Mouse (Mus musculus) thymus, postnatal 10 days (tissue): ENCODE data around the gene Ninl.

Experiments used
- DNase-seq, 2 experiments: peaks; one replicate each; pipeline ENCODE4 v3.0.0; 2021; ENCODE audit warnings: low spot score in 2 of 2

Gene Ninl

DNA sequence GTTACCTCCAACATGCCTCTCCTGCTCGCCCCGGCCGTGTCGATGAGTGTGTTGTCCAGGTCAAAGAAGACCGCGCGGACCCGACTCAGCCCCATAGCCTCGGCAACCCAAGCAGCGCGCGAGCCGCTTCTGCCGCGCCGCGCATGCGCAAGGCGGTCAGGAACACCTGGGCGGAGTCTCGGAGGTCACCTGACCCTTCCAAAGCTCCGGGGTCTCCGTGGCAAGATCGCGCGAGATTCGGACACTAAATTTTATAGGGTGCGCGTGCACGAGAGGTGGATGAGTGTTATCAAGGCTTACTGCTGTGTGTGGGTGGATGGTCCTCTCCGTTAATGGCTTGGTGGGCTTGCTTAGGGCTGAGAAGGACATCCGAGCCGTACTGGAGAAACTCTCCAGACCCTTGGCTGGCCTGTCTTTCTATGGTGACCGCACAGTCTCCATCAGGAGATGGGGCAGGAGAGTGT is at the start of gene Ninl, which contains the start of gene Nanp:
Gene Ninl (minus strand): TSS at position 151 of the 464 bp plus-strand sequence.
Gene Nanp (minus strand): TSS at position 167 of the 464 bp plus-strand sequence.
- DNase-seq: peak; percentile 90 to 92

DNA sequence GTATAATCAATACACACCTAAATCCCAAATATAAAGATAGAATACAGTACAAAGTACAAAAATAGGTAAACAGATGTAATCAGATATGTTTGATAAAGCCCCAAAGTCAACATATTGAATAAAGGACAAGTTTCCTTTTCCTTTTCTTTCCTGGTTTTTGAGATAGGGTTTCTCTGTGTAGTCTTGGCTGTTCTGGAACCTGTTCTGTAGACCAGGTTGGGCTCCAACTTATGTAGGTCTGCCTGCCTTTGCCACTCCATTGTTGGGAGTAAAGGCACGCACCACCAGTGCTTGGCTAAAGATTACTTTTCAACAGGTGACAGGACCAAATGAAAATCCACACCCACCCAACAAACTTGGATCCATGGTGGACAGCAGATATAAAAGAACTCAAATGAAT is 17.5 kb upstream of the Ninl start:
- no peak for DNase-seq

DNA sequence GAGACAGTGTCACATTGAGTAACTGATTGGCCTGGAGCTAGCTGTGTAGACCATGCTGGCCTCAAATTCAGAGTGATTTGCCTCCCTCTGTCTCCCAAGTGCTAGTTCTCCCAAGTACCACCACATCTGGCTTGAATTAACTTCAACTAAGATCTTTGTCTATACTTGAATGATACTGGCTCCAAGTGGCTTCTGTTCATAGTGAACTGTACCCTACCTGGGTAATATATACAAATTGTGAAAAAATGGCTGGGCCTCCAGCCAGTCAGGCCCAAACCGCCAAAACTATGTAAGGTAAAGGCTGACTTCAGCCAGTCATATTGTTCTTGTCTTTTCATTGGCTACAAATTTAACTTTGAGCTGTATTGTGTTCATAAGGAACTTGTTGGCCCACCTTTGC is 1.2 kb upstream of the Ninl start:
- DNase-seq: no peak

DNA sequence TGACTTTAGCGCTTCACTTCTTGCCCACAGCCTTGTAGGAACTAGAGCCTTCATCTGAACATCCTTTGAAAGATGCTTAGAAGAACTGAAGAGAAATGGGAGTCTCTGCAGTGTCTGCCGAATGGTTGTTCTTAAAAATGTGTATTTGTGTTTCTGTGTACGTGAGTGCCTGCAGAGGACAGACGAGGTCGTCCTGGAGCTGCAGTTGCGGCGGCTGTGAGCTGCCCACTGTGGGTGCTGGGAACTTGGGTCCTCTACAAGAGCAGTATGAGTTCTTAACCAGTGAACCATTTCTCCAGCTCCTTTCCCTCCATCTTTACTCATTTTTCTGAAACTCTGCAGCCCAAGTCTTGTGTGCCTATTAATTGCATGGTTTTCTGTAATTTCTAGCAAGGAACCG is 544 bp upstream of the Ninl start:
- no peak for DNase-seq

DNA sequence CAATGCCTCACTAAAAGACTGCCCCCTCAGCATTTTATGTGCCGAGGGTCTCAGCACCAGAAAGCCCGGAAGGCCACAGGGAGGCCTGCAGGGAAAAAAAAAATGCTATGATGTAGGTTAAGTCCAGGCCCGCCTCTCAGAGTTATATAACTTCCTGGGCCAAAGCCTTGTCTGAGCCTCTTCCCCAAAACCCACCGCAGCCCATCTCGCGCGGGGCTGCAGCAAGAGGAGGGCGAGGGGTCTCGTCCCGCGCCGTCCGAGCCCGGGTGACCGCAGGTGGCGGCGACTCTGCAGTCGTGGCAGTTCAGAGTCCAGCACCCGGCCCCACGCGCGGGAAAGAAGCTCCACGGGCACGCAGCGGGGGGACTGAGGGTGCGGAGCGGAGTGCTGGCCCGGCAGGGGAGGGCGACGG is 365 bp downstream of the Ninl start:
- no peak for DNase-seq

DNA sequence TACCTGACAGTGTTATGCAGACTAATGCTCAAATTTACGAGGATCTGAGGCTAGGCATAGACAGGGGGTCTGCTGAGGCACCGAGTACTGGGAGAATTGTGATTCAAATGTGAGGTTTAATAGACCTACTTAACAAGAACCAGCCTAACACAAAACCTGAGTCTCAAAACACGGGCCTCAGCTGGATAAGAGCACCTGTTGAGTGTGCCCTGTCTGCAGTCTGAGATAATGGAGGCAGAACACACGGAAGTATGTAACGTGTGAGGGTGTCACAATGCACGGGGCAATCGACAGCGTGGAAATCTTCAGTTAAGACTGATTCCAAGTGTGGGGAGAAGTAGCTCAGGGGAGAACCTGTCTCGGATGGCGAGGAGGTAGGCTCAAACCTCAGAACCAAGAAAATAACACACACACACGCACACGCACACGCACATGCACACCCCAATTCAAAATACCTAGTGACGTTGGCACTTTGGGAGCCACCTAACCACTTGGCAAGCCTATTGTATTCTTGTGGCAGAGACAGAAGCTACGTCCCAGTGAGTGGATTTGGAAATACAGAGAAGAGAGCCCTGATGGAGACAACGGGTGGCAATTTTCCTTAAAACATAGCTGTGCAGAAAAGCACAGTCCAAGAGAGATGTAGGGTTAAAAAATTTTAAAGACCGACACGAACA is 1.2 kb downstream of the Ninl start:
- no peak for DNase-seq

DNA sequence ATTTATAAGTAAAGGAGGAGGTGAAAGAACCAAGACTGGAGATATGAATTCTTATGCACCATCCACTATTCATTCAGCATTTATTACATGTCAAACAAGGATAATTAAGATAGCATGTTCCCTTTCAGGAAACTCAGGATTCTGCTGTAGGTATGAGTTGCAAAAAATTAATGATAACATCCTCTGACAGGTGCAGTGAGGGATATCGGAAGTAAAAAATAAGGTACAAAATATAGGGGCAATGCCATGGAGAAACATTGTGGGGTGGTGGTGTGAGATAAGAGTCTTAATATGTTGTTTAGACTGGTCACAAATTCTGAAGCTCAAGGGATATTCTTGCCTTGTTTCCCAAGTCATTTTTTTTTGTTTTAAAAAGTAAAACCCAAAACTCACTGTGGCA is 1.9 kb downstream of the Ninl start:
- no peak for DNase-seq

DNA sequence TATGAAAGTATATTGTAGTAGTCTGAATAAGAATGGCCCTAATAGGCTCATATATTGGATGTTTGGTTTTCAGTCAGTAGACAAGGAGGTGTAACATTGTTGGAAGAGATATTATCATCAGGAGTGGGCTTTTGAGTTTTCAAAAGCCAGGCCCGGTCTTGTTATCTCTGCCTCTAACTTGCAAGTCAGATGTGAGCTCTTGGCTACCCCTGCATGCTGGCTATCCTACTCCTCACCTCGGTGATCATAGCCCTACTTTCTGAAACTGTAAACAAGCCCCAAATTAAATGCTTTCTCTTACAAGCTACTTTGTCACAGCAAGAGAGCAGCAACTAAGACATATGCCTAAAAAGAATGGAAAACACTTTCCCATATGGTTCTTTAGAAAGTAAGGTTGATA is 2.5 kb downstream of the Ninl start:
- no peak for DNase-seq

DNA sequence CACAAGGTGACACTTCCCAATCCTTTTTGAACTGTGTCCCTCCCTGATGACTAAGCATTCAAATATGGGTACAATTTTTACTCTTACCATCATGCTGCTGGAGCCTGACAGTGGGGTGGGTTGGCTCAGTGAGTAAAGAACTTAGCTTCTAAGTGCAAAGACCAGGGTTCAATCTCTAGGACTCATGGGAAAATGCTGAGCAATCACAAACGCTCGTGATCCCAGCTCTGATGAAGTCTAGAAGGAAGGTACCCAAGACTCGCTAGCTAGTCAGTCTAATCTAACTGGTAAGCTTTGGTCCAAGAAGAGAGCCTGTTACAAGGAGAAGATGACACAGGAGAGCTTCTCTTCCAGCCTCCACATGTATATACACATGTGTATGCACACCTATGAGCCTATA is 4.7 kb downstream of the Ninl start:
- no peak for DNase-seq

DNA sequence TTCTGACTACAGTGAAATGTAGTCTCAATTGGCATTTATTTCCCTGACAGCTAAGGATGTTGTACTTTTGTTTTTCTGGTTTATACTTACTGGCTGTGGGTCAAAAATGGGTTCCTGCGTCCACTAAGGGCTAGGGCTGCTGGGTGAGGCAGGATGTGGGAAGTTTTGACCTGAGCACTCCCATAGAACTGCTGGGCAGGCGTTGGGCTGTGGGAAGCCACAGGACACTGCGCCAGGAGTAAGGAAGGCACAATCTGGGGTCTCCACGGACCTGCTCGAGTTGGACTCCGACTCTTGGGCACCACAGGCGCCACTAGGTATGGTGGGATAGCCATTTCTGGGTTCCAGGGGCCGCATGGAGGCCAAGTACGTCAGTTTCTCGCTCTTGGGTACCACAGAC is 18.0 kb downstream of the Ninl start:
- DNase-seq: no peak

DNA sequence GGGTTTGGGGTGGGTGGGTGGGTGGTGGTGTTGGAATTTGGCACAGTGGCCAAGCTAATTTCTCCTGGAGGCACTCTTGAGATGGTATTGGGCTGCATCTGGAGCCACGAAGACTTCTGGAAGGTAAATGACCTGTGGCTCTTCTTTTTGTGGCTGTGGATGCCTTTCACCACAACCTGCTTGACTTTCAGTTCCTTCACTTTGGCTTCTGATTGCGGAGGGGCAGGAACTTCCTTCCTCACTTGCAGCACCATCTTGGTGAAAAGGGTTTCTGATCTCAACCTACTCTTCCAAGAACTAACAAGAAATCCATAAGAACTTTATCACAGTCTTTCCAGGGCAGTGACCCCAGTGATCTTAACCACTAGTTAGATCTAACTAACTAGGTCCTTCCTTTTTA is 23.9 kb downstream of the Ninl start:
- DNase-seq: no peak

DNA sequence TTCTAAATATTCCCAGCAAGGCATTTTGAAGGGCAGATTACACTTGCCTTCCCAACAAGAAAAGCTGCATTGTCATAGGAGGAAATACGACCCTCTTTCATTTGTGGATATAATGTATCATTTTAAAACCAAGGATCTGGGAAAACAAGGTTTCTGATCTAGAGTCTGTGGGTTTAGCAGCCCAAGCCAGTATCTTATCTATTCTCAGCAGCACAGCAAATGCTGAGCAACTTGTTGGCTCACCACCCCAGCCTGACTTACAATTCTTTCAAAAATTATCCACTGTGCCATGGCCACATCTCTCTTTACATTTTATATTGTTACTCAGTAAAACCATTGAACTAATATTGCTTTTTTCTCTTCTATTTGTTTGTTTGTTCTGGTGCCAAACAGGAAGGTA is 27.9 kb downstream of the Ninl start:
- DNase-seq: no peak

DNA sequence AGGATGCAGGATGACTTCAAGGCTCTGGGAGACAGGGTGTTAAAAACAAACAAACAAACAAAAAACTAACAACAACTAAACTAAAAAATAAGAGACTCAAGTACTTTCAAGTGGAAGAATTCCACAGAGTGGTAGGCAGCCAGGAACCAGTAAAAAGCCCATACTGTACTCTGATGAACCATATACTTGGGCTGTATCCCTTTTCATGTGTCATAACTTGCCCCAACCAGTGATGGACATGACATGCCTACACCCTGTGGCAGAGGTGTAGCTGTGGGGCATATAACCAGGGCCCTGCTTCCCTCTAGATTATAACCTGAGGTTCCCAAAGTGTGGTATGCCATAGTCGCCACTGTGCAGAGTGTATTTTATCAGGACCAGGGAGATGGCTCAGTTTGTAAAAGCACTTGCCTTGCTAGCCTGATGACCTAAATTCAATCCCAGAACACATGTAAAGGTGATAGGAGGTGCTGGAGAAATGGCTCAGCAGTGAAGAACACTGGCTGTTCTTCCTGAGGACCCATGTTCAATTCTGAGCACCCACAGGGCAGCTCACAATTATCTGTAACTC is 29.6 kb downstream of the Ninl start:
- no peak for DNase-seq

DNA sequence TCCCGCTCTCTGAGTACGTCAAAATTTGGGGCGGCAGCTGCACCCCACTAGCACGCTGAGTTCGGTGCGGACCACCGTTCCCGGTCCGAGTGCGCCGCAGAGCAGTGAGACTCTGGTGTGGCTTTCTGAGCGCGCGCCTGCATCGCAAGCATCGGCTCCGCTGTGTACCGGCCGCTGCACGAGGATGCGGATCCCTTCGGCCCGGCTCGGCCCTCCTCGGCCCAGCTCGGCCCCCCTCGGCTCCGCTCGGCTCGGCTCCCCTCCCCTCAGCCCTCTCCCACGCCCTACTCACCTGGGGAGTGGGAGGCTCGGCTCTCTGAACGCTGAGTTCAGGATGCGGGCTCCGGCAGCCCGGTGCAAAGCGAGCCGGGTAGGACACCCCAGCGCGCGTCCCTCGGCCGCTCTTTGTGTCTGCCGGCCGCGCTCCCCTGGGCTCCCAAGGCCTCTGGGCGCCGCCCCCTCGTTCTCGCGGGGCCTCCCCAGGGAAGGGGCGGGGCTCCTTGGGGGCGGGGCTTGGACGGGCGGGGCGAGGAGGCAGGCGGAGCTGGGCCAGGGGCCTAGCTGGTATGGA is 30.2 kb downstream of the Ninl start:
- peak; percentile 7 to 21 for DNase-seq

DNA sequence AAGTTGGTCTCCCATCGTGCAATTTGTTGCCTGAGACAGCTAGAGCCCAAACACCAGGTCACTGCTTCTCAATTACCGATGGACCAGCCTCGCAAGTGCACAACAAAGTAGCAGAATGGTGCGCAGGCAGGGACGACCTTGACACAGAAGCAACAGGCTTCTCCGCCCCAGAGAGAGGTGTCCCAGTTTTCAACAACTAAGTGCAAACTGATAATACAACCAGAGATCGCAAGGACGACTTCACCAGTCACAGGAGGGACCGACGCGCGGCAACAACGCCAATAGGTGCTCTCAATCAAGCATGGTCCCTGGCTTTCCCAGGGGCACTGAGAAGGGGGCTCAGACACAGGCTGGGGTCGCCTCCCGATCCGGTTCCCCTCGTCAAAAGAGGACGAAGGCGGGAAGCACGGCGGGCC is 30.7 kb downstream of the Ninl start:
- no peak for DNase-seq

DNA sequence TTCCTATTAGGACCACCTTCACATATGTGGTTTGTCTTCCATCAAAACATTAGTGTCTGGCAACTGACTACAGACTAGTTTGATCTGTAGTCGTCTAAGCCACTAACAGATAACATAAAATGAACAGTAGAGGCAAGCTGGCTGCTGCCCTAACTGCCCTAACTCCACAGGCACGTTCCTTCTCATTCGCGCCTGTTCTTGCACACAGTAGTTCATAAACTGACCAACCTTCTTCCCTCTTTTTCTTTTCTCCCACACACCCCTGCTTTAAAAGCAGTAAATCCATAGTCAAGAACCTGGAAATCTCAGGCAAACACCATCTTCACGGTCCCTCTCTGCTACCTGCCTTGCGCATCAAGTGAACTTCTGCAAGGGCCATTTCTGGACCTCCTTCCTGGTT is 31.2 kb downstream of the Ninl start:
- DNase-seq: no peak

DNA sequence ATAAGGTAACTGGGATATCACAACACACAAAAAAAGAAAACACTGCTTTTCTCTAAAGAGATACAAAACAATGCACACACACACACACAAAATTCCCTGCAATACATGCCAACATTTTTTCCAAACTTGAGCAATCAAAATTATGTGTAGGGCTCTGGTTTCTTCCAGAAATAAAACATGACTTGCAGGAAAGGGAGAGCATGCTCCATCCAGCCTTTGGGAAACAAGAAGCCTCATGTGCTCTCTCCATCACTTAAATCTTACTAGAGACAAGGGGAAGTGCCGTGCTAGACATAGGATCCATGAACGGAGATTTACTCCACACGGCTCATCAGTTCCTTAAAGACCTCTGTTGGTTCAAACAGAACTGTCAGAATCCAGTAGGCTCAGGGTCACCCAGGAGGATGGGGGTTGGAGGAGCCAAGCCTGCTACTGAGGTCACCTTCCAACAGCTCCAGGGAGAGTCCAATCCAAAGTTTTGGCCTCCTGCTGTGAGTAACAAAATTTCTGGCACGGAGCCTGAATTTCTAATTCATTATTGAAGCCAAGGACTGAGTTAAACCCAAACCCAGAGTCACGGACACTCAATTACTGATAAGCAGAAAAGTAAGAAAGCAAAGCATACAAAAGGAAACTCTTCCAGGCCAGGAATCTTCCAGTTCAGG is 32.8 kb downstream of the Ninl start:
- no peak for DNase-seq

DNA sequence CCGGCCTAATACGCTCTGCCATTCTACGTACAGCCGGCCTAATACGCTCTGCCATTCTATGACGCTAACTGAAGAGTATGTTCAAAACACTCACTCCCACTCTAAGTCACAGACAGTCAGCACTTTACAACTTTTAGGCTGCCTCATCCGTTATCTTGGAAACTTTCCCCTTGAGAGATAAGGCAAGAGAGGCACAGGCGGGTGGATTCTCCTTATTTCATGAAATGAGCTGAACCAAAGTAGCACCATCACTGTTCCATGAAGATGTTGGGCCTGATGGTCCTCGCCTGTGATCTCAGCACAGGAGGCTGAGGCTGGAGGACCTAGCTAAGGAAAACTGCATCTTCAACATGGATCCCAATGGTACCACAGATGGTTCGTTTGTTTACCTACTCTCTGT is 34.8 kb downstream of the Ninl start:
- DNase-seq: no peak

DNA sequence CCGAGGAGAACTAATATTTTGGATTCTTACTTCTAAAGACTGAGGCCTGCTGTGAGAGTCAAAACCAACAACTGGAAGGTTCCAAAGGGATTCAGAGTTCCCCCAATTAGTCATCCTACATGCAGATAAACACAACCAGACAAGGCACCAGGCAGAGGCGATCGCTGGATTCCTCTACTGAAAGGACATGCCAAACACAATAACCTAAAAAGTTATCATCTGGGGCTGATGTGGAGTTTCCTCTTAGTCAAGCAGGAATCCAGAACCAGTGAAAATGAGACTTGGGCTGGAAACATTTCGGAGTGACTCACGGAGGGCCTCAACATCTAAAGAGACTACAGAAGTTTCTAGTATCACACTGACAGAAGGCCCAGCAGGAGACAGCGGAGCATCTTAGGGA is 35.4 kb downstream of the Ninl start:
- no peak for DNase-seq

DNA sequence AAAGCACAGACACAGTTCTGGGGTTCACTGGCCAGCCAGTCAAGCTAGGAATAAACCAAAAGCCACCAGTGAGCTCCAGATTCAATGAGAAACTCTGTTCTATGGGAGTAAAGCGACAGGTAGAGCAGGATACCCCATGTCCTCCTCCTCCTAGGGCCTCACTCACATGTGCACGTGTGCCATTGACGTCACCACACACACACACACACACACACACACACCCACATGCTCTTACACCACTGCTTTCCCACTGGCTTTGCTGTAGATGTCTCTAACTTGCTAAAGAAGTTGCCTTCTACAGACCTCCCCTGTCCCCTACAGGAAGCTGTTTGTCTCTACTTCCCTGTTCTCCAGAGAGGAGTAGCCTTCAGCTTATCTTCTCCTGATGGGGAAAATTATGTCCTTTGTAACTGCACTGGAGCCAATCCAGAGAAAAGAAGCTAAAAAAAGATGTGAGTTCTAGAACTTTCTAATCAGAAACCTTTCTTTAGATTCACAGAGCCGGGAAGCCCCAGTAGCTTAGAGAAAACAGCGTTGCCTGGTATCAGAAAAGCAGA is 37.5 kb downstream of the Ninl start:
- DNase-seq: no peak

DNA sequence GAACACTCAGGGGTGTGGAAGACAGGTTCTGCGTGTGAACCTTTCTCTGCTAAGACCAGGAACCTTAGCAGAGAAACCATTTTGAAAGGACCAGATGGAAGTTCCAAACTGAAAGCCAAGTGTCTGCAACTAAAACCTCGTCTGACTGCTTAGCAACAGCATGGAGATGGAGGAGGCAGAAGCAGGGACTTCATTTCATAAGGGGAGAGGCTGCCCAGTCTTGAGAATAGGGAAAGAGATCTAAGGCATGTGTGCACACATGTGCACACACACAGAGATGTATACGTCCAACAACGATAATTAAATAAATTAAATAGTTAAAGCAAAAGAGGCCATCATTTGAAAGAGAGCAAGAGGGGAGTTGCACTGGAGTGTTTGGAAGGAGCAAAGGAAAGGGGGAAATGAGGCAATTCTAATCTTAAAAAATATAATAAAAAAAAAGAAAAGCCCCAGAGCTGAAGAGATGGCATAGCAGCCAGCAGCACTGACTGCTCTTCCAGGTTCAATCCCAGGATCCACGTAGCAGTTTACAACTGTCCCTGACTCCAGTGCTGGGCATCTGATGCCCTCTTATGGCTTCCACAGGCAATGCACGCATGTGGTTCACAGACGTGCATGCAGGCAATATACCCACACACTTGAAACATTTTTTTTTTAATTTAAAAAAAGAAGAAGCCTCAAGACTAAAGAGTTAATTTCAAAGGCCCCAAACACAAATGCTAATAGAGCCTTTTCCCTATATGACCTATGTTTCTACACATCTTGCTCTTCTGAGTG is 38.6 kb downstream of the Ninl start:
- peak in 1 of 2 experiments; percentile 11 for DNase-seq

DNA sequence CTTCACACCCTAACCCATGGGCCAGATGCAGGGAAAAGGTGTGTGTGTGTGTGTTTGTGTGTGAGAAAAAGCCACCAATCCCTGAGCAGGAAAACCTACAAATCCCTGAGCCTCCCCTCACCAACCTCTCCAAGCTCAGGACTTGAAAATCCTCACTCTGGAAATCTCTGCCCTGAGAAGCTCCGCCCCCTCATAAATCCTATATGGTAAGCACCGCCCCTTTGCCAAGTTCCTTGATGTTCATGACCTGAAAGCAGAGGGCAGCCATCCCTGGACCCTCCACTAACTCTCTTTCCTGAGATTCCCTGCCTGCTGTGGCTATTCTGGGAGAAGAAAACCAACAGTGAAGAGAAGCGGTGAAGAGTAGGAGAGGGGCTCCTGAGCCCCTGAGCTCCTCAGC is 40.2 kb downstream of the Ninl start:
- DNase-seq: no peak
